Mouse (Mus musculus): ENCODE data around the gene Srrd. TPM values are rescaled to one million over a fixed set of nuclear protein-coding genes. Genes with fewer than 3 reads are reported as not detected.
A peak's percentile ranks its signal among the peaks of the same experiment; 100 is the strongest.
"Not testable (repeated sequence)": the region's sequence is repeated elsewhere in the genome, so short reads cannot be mapped to it uniquely, and the experiment has no call there.

The Srrd gene
- polyA plus RNA-seq, 1 experiment, result not detected

DNA sequence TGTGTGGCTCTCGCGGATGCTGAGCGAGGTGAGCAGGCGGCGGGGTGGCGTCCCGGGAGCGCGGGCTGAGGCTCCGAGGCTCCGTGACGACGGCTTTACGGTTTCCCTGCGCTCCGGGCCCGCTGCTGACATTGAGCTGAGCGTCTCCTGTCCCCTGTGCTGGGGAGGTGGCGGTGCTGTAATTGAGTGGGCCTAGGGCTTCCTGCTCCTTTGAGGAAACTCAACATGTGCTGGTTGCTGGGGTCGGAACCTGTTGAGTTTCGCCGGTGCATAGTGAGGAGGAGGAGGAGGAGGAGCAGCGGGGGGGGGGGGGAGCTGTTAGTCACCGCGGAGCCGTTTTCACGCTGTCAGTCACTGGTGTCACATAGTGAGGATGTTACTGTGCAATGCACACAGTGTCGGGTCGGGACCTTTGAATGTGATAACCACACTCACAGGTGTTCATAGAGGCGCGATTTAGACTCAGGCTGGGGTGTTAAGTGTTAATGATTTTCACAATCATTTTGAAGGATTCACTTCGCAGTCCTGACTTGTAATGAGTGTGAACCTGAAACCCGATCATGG is 16.3 kb downstream of the Srrd start:
- Histone ChIP-seq H3K4me1 (ENCODE audit: control insufficient read depth, insufficient read depth, low read length) (peaks cover 19% of the 10 kb centered on the region), H3K4me3 (ENCODE audit: insufficient read depth, low read depth, low read length) (peak overlapping the region; percentile 70), H3K27ac (ENCODE audit: insufficient read depth, low read depth, low read length) (no peak overlapping the region)
- no peak; the same call in 1 of the 2 replicates for TF ChIP-seq POLR2A (IDR thresholded peaks at IDR 0.05; ENCODE audit: insufficient read depth, low read depth, low read length)
- no peak for TF ChIP-seq CTCF (IDR thresholded peaks at IDR 0.05; ENCODE audit: insufficient read depth, low read depth, low read length)
- 2% methylated on average over 33 of the region's 33 CpGs for WGBS

DNA sequence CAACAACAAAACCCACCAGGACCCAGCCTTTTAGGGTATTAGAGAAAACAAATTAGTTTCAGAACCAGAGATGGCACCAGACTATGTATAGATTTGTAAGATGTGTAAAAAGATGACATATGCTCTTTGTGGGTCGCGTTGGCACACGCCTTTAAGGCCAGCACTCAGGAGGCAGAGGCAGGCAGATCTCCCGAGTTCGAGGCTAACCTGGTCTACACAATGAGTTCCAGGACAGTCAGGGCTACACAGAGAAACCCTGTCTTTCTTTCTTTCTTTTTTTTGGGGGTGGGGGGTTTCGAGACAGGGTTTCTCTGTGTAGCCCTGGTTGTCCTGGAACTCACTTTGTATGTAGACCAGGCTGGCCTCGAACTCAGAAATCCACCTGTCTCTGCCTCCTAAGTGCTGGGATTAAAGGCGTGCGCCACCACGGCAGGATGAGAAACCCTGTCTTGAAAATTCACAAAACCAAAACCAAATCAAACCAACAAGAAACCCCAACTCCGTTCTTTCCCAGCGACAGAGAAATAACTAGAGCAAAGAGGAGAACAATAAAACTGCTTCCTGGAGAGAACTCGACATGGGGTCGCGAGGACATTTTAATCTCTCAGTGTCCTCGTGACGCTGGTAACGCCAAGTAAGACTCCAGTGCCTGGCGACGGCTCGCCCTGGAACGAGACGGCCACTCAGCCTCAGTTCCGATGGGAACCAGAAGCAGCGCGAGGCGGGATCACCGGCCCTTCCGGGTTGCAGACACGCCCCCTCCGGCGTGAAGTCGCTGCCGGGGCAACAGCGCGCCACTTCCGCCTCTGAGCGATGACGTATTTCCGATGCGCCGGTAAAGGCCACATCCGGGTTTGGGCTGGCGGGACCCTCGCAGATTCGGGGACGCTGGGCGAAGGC is 17.0 kb downstream of the Srrd start, which contains the start of gene Tfip11:
Gene Tfip11 (plus strand): TSS at position 813 of the 900 bp plus-strand sequence.
- TF ChIP-seq POLR2A (IDR thresholded peaks at IDR 0.05; ENCODE audit: insufficient read depth, low read depth, low read length) (peak; percentile 77), CTCF (IDR thresholded peaks at IDR 0.05; ENCODE audit: insufficient read depth, low read depth, low read length) (no peak)
- Histone ChIP-seq H3K4me1 (ENCODE audit: control insufficient read depth, insufficient read depth, low read length) (peaks cover 24% of the 10 kb centered on the region), H3K4me3 (ENCODE audit: insufficient read depth, low read depth, low read length) (peak within 1 kb of the TSS; percentile 70), H3K27ac (ENCODE audit: insufficient read depth, low read depth, low read length) (peak within 1 kb of the TSS; percentile 52)
- WGBS, result 8% methylated on average over 48 of the region's 48 CpGs

DNA sequence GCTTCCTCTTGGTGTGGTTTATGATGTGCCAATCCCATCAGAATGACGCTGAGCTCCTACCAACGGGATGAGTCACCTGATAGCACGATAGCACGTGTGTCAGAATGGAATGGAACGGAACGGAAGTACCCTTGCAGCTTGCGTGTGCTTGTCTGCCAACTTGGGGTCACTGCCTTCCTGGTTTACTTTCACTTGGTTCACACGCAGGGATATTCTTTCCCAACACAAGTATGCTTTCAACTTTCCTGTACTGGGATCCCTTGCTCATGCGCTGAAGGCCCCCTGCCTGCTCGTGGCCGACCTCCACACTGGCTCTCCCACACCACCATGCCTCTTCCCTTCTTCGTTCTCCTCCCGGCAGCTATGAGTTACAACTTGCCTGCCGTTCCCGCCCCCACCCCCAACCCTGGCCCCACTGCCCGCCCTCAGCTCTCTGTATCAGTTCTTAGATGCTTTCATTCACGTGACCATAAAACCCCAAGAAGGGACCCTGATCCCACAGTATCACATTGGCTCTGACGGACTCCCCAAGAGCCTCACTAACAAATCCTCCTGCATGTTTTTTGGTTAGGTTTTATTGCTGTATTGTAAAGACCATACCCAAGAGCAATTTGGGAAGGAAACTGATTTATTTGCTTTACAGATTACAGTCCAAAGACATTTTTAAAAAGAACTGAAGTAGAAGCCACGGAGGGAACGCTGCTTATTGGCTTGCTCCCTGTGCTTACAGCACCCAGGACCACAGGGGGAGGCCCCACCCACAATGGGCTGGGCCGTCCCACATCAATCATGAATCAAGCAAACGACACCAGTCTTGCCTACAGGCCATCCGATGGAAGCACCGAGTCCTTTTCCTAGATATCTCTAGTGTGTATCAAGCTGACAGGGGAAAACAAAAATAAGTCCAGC is 17.9 kb downstream of the Srrd start:
- WGBS, result 28% methylated on average over 24 of the region's 24 CpGs
- no peak for TF ChIP-seq CTCF (IDR thresholded peaks at IDR 0.05; ENCODE audit: insufficient read depth, low read depth, low read length)
- no peak for TF ChIP-seq POLR2A (IDR thresholded peaks at IDR 0.05; ENCODE audit: insufficient read depth, low read depth, low read length)
- Histone ChIP-seq H3K27ac (ENCODE audit: insufficient read depth, low read depth, low read length) (no peak overlapping the region), H3K4me1 (ENCODE audit: control insufficient read depth, insufficient read depth, low read length) (peaks cover 33% of the 10 kb centered on the region), H3K4me3 (ENCODE audit: insufficient read depth, low read depth, low read length) (no peak overlapping the region)

DNA sequence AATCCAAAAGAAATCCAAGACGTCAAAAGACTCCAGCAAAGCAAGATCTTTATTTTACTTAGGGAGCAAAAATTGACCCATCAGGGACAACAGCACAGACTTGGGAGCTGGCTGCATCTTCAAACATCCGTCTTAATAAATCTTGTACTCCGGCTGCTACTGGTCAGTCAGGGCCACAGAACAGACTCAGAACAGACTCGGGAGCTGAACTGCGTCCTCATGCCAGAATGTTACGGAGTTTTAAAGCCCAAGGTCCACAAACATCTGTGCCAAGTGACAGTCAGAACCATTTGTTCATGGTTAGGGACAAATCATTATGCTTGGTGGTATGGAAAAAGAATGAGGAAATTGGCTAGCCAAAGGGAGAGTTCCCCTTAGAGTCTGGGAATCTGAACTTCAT is 19.6 kb downstream of the Srrd start:
- Histone ChIP-seq H3K27ac (ENCODE audit: insufficient read depth, low read depth, low read length) (no peak overlapping the region), H3K4me3 (ENCODE audit: insufficient read depth, low read depth, low read length) (no peak overlapping the region), H3K4me1 (ENCODE audit: control insufficient read depth, insufficient read depth, low read length) (peaks cover 37% of the 10 kb centered on the region)
- TF ChIP-seq POLR2A (IDR thresholded peaks at IDR 0.05; ENCODE audit: insufficient read depth, low read depth, low read length) (no peak), CTCF (IDR thresholded peaks at IDR 0.05; ENCODE audit: insufficient read depth, low read depth, low read length) (no peak)
- WGBS, result 89% methylated on average over 6 of the region's 6 CpGs

DNA sequence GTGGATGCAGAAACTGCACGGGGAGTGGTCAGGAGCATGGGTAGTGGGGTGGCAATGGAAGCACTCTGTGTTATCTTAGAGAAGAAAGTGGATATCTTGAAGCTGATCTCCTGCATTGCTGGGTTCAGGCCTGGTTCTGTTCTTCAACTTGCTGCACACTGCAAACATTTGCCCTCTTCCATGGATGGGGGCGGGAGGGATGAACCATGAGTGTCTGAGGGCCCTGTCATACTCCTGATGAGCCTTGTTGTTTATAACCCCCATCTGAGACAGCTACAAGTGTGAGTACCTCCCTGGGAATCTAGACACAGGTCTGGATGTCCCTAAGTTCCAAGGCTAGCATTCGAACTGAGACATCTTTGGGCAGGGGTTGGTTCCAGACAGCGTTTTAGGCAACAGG is 21.5 kb downstream of the Srrd start:
- TF ChIP-seq POLR2A (IDR thresholded peaks at IDR 0.05; ENCODE audit: insufficient read depth, low read depth, low read length), result no peak
- no peak for TF ChIP-seq CTCF (IDR thresholded peaks at IDR 0.05; ENCODE audit: insufficient read depth, low read depth, low read length)
- Histone ChIP-seq H3K27ac (ENCODE audit: insufficient read depth, low read depth, low read length) (peak overlapping the region; percentile 63), H3K4me1 (ENCODE audit: control insufficient read depth, insufficient read depth, low read length) (peaks cover 27% of the 10 kb centered on the region), H3K4me3 (ENCODE audit: insufficient read depth, low read depth, low read length) (no peak overlapping the region)
- WGBS, result 60% methylated on average over 4 of the region's 4 CpGs

DNA sequence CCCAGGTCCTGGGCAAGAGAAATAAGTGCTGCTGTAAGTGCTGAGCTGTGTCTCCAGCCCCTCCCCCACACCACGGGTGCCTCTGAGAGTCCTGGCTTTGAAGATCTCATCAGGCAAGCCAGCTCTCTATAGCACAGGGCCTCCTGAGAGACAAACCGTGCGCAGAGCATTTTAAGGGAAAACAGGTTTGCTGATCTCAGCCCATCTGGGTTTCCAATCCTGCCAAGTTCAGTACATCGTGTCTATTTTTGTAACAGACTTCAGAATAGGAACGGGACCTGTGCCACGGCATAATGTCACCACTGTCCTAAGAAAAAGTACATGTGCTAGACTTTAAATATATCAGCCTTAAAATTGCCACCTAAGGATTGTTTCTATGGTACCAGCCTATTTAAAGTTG is 21.9 kb downstream of the Srrd start:
- no peak overlapping the region for H3K4me3 ChIP-seq (ENCODE audit: insufficient read depth, low read depth, low read length)
- 36% methylated on average over 6 of the region's 6 CpGs for WGBS
- H3K4me1 ChIP-seq (ENCODE audit: control insufficient read depth, insufficient read depth, low read length), result peaks cover 27% of the 10 kb centered on the region
- H3K27ac ChIP-seq (ENCODE audit: insufficient read depth, low read depth, low read length), result 0 out of 2 replicates have a peak overlapping the region, but pooled peaks have one; percentile 38
- TF ChIP-seq POLR2A (IDR thresholded peaks at IDR 0.05; ENCODE audit: insufficient read depth, low read depth, low read length) (no peak), CTCF (IDR thresholded peaks at IDR 0.05; ENCODE audit: insufficient read depth, low read depth, low read length) (no peak)

DNA sequence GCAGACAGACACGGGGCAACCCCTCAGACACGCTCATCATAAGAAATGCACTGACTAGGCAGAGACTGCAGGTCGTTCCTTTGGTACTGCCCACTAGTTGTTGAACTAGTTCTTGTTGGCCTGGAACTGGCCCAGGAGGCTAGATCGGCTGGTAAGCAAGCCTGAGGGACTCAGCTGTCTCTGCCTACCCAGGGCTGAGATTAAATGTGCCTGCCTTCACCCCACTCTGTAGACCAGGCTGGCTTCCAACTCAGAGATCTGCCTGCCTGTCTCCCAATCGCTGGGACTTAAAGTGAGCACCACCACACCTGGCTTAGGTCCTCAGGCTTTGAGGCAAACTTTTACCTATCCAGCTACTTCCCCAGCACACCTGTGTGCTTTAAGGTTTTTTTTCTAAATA is 22.5 kb downstream of the Srrd start:
- TF ChIP-seq CTCF (IDR thresholded peaks at IDR 0.05; ENCODE audit: insufficient read depth, low read depth, low read length), result no peak
- TF ChIP-seq POLR2A (IDR thresholded peaks at IDR 0.05; ENCODE audit: insufficient read depth, low read depth, low read length), result no peak
- H3K4me1 ChIP-seq (ENCODE audit: control insufficient read depth, insufficient read depth, low read length), result peaks cover 23% of the 10 kb centered on the region
- no peak overlapping the region for H3K4me3 ChIP-seq (ENCODE audit: insufficient read depth, low read depth, low read length)
- H3K27ac ChIP-seq (ENCODE audit: insufficient read depth, low read depth, low read length), result no peak overlapping the region
- WGBS, result 72% methylated on average over 5 of the region's 5 CpGs

DNA sequence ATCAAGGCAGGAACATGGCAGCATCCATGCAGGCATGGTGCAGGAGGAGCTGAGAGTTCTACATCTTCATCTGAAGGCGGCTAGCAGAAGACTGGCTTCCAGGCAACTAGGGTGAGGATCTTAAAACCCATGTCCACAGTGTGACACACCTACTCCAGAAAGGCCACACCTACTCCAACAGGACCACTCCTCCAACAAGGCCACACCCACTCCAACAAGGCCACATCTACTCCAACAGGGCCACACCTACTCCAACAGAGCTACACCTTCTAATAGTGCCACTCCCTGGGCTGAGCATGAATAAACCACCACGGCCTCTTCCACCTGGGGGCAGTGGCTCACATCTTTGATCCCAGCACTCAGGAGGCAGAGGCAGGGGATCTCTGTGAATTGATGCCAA is 23.5 kb downstream of the Srrd start:
- H3K4me1 ChIP-seq (ENCODE audit: control insufficient read depth, insufficient read depth, low read length), result peaks cover 20% of the 10 kb centered on the region
- not testable (repeated sequence) for H3K4me3 ChIP-seq (ENCODE audit: insufficient read depth, low read depth, low read length); H3K27ac ChIP-seq (ENCODE audit: insufficient read depth, low read depth, low read length)
- 73% methylated on average over 2 of the region's 2 CpGs for WGBS

Data from olfactory bulb, adult 2 months (tissue).